Mouse (Mus musculus) hindbrain, postnatal 0 days (tissue): ENCODE results near the gene Rtn4rl1. TPM values are rescaled to one million over a fixed set of nuclear protein-coding genes. Genes with fewer than 3 reads are reported as not detected.

ENCODE experiments used
- ATAC-seq: fragments of 200-750 bp; cut with Nextera tagmentation; 2 replicates; pipeline ENCODE4 v1.8.0; 2017; ENCODE audit warnings: mild to moderate bottlenecking, moderate TSS enrichment, moderate library complexity
- DNase-seq: peaks from one replicate; pipeline ENCODE4 v3.0.0-alpha.2; 2015; ENCODE audit warnings: low spot score
- H3K27ac ChIP-seq: fragments of 300-500 bp; sonication (generic); 2 replicates; pipeline ENCODE4 v1.5.1; 2014; ENCODE audit warnings: mild to moderate bottlenecking
- H3K27me3 ChIP-seq: fragments of 300-500 bp; sonication (generic); 2 replicates; pipeline ENCODE4 v1.6.1; 2014; ENCODE audit warnings: low read length, mixed read lengths; ENCODE audit not compliant: insufficient read depth
- H3K36me3 ChIP-seq: fragments of 300-500 bp; sonication (generic); 2 replicates; pipeline ENCODE4 v1.6.1; 2014; ENCODE audit warnings: low read length, mixed read lengths; ENCODE audit not compliant: insufficient read depth
- H3K4me1 ChIP-seq: fragments of 300-500 bp; sonication (generic); 2 replicates; pipeline ENCODE4 v1.6.1; 2014; ENCODE audit warnings: antibody characterized with exemption, low read length, mixed read lengths; ENCODE audit not compliant: insufficient read depth
- H3K4me2 ChIP-seq: fragments of 300-500 bp; sonication (generic); 2 replicates; pipeline ENCODE4 v1.6.1; 2014; ENCODE audit warnings: low read depth, mild to moderate bottlenecking, low read length, moderate library complexity, mixed read lengths
- H3K4me3 ChIP-seq: fragments of 300-500 bp; sonication (generic); 2 replicates; pipeline ENCODE4 v1.5.1; 2014; ENCODE audit warnings: low read length
- H3K9ac ChIP-seq: fragments of 300-500 bp; sonication (generic); replicated peaks from 2 replicates; pipeline ENCODE4 v1.6.1; 2014; ENCODE audit warnings: mild to moderate bottlenecking, low read length, moderate library complexity, mixed read lengths
- H3K9me3 ChIP-seq: fragments of 300-500 bp; sonication (generic); 2 replicates; pipeline ENCODE4 v1.6.1; 2016; ENCODE audit warnings: low read length, mixed read lengths
- CTCF ChIP-seq: IDR thresholded peaks from 2 replicates; pipeline ENCODE4 v1.5.1; 2016; ENCODE audit warnings: antibody characterized with exemption, control low read depth, low read depth
- WGBS: fragments of 180-500 bp; shearing (Covaris S2); extraction: QIAGEN DNeasy Blood & Tissue Kit; methylation state at CpG from one replicate; pipeline ENCODE4 v1.1.7; 2014; 5-methylcytosine and 5-hydroxymethylcytosine counted together
- polyA plus RNA-seq: library from polyadenylated mRNA; unstranded; fragments of >200 nt; fragmentation: Nextera tagmentation; extraction: Ambion mirVana; gene quantifications from 2 replicates; pipeline ENCODE4 v1.2.1, GENCODE M21; 2015
- total RNA-seq: library from RNA; depleted of rRNA; stranded (reverse); fragments of >200 nt; gene quantifications from 2 replicates; pipeline ENCODE4 v1.2.3, GENCODE M21; 2014

Gene Rtn4rl1
- total and polyA plus RNA-seq, 2 experiments from 2014 or later = 10.7 to 13.4 TPM

DNA sequence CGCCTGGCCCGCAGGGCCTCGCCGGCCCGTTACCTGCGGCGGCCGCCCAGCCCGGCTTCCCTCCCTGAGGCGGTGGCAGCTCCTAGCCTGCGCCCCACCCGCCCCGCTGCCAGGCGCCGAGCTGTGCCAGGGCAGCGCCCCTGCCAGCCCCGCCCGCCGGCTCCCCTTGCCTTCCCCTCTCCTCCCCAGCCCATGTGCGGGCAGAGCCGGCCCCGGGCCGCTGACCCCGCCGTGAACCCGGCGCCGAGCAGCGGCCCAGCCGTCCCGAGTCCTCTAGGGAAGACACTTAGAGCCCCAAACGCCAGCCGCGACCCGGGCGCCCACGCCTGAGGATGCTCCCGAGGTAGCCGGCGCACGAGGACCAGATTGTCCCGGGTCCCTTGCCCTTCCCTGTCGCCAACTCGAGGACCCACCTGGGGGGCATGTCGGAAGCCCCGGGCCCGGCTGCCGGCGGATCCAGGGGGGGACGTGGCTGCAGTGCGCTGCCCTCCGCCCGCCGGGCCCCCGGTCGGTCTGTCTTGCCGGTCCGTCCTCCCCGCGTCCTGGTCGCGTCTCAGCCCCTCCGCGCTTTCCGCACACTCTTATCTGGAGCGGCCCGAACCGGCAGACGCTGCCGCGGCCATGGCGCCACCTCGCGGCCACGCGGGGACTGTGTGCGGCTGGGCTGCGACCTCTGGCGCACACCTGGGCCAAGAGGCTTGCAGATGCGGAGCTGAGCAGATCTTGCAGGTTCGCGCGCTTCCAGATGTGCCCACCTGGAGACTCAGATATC is 24.8 kb upstream of the Rtn4rl1 start:
- Histone ChIP-seq H3K9ac (peak overlapping the region; percentile 50), H3K27me3 (peaks cover 49% of the 10 kb centered on the region), H3K4me3 (peak overlapping the region; percentile 45), H3K36me3 (no peaks in the 10 kb centered on the region), H3K27ac (no peak overlapping the region; the same call in 1 of the 2 replicates), H3K4me1 (peaks cover 17% of the 10 kb centered on the region), H3K9me3 (no peaks in the 10 kb centered on the region), H3K4me2 (peak overlapping the region; percentile 80)
- TF ChIP-seq CTCF = peak; percentile 74
- peak; percentile 87 for DNase-seq
- no peak for ATAC-seq
- under 1% methylated on average over 71 of the region's 83 CpGs for WGBS

DNA sequence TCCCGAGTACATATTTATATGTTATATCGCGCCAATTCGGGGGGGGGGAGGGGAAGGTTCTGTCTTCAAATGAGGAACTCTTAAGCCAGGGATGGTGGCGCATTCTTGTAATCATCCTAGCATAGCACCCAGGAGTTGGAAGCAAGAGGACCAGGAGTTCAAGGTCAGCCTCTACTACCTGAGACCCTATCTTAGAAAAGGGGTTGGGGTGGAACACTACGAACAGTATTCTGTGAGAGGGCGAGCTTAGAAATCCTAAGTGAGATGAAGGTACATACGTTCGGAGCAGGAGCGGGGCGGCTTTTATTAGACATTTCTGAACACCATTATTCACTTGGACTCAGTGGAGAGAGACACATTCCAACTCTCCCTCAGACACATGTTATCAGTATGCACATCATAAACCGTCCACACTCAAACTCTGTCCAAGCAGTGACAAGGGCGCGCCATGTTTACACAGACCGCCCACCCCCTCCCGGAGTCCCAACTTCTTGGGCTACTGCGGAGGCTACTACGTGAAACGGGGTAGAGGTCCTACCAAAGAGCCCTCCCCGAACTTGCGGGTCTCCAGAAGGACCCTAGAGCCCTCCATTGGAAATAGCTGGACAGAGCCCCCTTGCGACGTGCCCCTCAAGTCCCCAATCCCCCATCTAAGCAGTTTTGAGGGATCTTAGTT is 24.0 kb upstream of the Rtn4rl1 start, which contains the start of gene Hic1:
Hic1 (minus strand) TSS at position 115 of the 676 bp plus-strand sequence.
- TF ChIP-seq CTCF = no peak
- H3K27ac ChIP-seq = peak within 1 kb of the TSS; percentile 12; the same call in 1 of the 2 replicates
- peak within 1 kb of the TSS; percentile 45 for H3K4me3 ChIP-seq
- DNase-seq (no peak), ATAC-seq (no peak)
- H3K9ac ChIP-seq = peak within 1 kb of the TSS; percentile 50
- peak within 1 kb of the TSS; percentile 80 for H3K4me2 ChIP-seq
- H3K27me3 ChIP-seq = peaks cover 43% of the 10 kb centered on the region
- no peaks in the 10 kb centered on the region for H3K36me3 ChIP-seq
- H3K9me3 ChIP-seq = no peaks in the 10 kb centered on the region
- H3K4me1 ChIP-seq = peaks cover 22% of the 10 kb centered on the region
- 3% methylated on average over 23 of the region's 23 CpGs for WGBS

DNA sequence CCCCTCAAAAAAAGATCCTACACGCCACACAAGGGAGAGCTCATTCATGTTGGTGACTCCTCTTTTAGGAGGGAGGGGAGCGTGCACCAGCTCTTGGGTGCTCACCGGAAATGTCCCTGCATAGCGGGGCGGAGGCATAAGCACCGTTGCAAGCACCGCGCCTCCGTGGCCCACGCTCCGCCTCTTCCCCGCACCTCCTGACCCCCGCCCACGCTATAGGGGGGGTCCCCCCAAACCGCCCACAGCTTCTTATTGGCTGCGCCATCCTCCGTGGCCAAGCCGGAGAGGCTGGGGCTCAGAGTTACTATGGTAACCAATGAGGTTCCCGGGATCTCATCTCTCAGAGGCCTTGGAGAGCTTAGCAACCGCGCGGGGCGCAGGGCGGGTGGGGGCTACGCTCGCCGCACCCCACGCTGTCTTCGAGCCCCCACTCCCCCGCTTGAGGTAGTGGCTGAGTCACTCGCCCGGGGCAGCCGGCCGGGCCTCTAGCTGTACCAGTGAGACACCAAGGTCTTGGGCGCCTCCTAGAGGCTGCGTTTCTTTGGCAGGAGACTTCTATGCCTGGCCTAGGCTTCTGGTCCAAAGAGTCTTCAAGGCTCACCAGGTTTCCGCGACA is 23.3 kb upstream of the Rtn4rl1 start:
- Histone ChIP-seq H3K4me2 (peak overlapping the region; percentile 80), H3K27me3 (peaks cover 36% of the 10 kb centered on the region), H3K4me1 (peaks cover 22% of the 10 kb centered on the region), H3K27ac (peak overlapping the region; percentile 12; the same call in 1 of the 2 replicates), H3K9me3 (no peaks in the 10 kb centered on the region), H3K4me3 (peak overlapping the region; percentile 45), H3K36me3 (no peaks in the 10 kb centered on the region), H3K9ac (peak overlapping the region; percentile 38)
- TF ChIP-seq CTCF = peak; percentile 74
- ATAC-seq (peak; percentile 72), DNase-seq (peak; percentile 93)
- WGBS = under 1% methylated on average over 38 of the region's 38 CpGs

- peak overlapping the region; percentile 67 for H3K4me2 ChIP-seq
- 8% methylated on average over 17 of the region's 17 CpGs for WGBS
- no peaks in the 10 kb centered on the region for H3K9me3 ChIP-seq
- no peak overlapping the region; the same call in 1 of the 2 replicates for H3K27ac ChIP-seq
- H3K4me1 ChIP-seq = peaks cover 22% of the 10 kb centered on the region
- peaks cover 26% of the 10 kb centered on the region; the same call in 1 of the 2 replicates for H3K27me3 ChIP-seq
- H3K36me3 ChIP-seq = no peaks in the 10 kb centered on the region
- no peak overlapping the region for H3K9ac ChIP-seq
- no peak for DNase-seq
- peak overlapping the region; percentile 50; the same call in 1 of the 2 replicates for H3K4me3 ChIP-seq
- TF ChIP-seq CTCF = no peak
- ATAC-seq = no peak
These were observed 22.3 kb upstream of the Rtn4rl1 start for GRCm38 (mm10) chr11:75171186-75171865.

DNA sequence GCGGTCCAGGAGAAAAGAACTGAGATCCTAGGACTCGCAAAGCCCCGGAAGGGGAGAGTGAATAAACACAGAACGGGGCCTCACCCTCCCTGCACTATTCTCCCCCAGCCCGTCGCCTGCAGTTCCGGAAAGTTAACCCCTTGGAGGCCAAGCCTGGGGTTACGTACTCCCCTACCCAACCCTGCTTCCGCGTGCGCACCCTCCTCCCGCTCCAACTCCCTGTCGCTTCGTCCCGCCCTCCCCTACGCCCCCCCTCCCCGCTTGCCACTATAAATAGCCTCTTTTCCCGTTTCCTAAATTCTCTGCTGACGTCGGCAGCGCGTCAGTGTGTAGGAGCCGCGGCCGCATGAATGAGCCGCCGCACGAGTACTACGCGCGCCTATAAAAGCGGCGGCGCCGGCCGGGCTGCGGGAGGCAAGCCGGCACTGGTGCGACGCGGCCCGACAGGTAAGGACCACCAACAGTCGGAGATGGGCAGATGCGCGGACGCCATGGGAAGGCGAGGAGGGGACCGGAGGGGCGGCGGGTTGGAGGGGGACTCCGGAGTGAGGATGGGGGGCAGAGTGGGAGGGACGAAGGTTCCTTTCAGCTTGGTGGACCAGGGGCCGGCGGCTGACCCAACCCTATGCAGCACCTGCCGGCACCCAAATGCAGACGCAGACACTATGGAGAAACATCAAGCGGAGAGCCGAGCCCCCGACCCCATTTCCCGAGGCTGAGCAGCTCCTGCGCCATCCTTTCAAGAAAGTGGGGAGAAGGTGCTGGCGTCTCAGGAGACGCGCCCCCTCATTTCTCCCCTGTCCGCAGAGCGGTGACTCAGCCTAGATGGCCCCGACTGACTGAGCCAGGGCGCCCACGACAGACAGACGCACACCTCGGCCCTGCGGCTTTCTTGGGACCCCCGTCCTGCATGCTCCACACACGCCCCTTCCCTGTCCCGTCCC is 21.2 kb upstream of the Rtn4rl1 start:
- peaks cover 16% of the 10 kb centered on the region for H3K4me1 ChIP-seq
- DNase-seq = peak; percentile 83

More for the DNA sequence above, 21.2 kb upstream of the Rtn4rl1 start:
- peak; percentile 6; the same call in 1 of the 2 replicates for ATAC-seq
- Histone ChIP-seq H3K9ac (peak overlapping the region; percentile 55), H3K9me3 (no peaks in the 10 kb centered on the region), H3K27me3 (peaks cover 17% of the 10 kb centered on the region; the same call in 1 of the 2 replicates), H3K27ac (peak overlapping the region; percentile 76), H3K36me3 (no peaks in the 10 kb centered on the region), H3K4me2 (peak overlapping the region; percentile 67), H3K4me3 (peak overlapping the region; percentile 50)
- under 1% methylated on average over 73 of the region's 75 CpGs for WGBS
- 0 out of 2 replicates have a peak, but pooled peaks have one; percentile 7 for TF ChIP-seq CTCF
